Mouse (Mus musculus) small intestine, adult 2 months (tissue): Measurements from ENCODE around the gene Pde3a.

Source experiments
- CTCF ChIP-seq: fragments of 200-500 bp; IDR thresholded peaks from 2 replicates; pipeline ENCODE4 v1.5.1; 2012; ENCODE audit warnings: low read depth, mild to moderate bottlenecking, control low read depth, inconsistent platforms, low read length, moderate library complexity, mixed read lengths; ENCODE audit not compliant: insufficient replicate concordance, insufficient read length; ENCODE audit errors: extremely low read depth
- POLR2A ChIP-seq: fragments of 200-500 bp; IDR thresholded peaks from 2 replicates; pipeline ENCODE4 v1.6.1; 2012; ENCODE audit warnings: low read depth, mild to moderate bottlenecking, control low read depth, inconsistent platforms, low read length, moderate library complexity

GRCm38 (mm10) chr6:141350261-141350660 lies 101.2 kb downstream of the Pde3a start:
- no peak for TF ChIP-seq CTCF
- no peak for TF ChIP-seq POLR2A
